Mouse (Mus musculus) kidney, postnatal 36 days (tissue): ENCODE data around the gene Tmem209.

ENCODE experiments used
- DNase-seq, 2 experiments: peaks; one replicate each; pipeline ENCODE4 v3.0.0; 2021 to 2022; ENCODE audit warnings: mixed read lengths in 2 of 2

Gene Tmem209

GRCm38 (mm10) chr6:30509265-30510239 is at the start of gene Tmem209, which contains the start of gene Ssmem1:
Gene Tmem209 (minus strand): TSS chr6:30509783.
Gene Ssmem1 (plus strand): TSS chr6:30509849.
- peak; percentile 100 for DNase-seq

DNA sequence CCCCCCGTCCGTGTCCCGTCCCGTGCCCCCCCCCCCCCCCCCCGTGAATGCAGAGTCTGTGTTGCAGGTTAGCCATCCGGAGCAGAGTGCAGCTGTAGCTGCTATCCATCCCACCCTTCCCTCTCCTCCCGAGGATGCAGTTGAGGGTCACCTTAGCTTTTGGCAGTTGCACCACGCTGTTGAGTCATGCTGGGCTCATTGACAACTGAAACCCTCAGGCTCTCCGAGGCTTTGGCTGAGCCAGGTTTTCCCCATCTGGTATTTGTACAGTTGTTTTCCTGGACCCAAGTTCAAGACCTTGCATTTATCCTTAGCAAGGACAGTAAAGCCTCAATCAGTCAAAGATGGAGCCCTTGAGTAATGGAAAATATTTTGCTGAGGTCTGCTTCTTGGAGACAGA is 46.5 kb upstream of the Tmem209 start:
- DNase-seq: peak in 1 of 2 experiments; percentile 19

DNA sequence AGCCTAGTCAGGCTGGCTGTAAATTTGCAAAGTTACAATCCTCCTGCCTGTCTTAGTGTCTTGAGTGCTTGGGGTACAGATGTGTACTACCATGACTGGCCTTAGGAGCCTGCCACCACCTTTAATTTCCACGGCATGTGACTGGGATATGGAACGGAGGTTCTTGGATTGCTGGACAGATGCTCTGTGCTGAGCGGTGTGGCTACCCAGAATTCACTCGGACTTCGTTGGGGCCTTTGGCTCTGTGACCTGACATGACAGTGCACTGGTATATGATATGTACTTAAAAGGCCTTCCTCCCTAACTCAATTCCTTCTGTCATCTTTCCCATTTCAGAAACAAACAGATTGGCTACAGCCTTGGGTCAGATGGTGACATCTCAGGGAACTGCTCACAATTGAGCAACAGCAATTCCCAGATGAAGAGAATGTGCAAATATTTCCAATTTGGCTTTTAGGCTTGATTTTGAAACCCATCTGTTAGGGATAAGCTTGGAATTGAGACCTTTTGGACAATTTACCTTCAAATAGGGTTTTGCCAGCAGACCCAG is 45.1 kb upstream of the Tmem209 start:
- DNase-seq: no peak

- DNase-seq: no peak
These were observed 44.5 kb upstream of the Tmem209 start for GRCm38 (mm10) chr6:30554092-30554491.

- DNase-seq: no peak
These were observed 43.9 kb upstream of the Tmem209 start for GRCm38 (mm10) chr6:30553381-30554010.

DNA sequence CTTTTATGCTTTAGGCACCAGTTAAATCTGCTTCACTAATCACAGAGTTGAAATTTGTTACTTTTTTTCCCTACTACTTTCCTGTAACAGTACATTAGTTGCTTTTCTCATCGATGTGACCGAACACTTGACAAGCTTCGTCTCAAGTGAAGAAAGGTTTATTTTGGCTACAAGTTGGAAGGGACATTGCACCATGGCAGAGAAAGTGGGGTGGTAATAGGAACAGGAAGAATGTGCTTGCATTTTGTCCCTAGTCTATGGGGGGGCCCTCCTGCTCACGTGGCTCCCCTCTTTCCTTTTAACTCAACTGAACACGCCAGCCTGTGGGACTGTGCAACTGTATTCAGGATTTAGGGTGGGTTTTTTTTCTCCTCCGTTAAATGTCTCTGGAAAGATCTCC is 43.0 kb upstream of the Tmem209 start:
- DNase-seq: no peak

DNA sequence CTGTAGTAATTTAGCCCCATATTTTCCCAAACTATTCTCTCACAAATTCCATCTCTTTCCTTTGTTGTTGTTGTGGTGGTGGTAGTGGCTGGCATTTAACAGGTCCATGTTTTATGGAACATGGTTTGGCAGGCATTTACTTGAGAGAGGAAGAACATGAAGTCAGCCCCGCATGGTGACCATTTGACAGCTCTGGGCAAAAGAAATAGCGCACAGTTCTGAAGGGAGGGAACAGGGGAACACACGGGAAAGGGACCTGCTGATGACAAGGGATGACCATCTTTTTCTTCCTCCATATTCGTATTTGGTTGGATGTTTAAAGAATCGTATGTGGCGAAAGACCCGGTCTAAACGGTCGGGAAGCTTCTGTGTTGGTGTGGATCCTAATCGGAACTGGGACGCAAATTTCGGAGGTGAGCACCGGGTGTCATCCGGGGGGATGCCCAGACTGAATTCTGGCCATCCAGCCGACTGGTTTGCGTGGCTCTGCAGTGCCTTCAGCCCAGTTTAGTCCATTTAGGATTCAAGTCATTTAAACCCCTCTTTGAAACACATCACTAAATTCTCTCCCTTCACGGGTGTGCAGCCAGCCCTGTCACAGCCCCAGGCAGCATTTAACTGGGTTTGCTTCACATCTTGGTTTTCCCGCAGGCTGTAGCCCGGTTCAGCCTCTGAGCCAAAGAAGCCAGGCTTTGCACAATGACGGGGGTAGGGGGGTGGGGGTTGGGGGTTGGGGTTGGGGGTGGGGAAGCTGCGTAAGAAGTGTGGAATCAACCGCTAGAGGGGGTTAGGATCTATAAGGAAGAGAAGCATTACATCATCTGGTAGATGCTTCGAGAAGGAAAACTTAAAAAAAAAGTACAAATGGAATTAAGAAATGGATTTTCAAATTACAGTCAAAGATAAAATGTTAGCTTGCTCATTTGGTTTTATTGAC is 42.3 kb upstream of the Tmem209 start:
- DNase-seq: no peak

DNA sequence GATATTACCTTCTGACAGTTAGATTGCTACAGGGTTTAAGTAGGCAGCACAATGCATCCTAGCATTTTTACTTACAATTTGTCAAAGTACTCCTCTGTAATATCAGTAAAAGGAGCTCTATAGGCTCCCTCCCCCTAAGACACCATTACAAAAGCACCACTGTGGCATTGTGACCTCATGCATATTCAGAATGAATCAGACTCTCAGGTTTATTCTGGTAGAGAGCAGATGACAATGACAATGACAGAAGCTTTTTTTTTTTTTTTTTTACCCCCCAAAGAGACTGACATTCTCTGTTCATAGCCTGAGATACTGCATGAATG is 41.6 kb upstream of the Tmem209 start:
- DNase-seq: no peak

DNA sequence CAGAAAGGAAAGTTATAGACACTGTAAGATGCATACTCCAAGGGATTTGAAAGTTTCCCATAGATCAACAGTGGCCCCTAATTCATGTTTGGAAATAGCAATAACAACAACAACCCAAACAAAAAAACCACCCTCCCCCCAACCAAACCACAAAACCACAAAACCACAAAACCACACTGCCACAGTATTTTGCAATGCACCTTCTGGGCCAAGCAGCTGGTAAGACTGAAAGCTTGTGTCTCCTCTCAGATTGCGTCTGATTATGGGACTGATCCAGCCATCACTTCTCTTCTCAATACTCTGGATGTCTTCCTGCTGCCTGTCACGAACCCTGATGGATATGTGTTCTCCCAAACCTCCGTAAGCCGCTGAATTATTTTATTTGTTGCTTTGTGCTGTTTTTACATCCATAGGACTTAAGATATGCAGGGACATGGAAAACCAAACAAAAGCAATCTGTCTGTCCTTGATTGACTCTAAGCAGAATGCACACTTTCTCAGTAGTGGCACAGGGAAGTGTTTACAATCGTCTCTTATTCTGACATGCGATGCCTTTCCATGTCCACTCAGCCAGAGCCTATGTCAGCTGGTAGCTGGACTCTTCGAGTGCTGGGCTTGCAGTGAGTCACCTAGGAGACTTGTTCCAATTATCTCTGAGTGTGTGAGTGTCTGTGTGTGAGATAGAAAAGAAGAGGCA is 41.1 kb upstream of the Tmem209 start:
- no peak for DNase-seq

DNA sequence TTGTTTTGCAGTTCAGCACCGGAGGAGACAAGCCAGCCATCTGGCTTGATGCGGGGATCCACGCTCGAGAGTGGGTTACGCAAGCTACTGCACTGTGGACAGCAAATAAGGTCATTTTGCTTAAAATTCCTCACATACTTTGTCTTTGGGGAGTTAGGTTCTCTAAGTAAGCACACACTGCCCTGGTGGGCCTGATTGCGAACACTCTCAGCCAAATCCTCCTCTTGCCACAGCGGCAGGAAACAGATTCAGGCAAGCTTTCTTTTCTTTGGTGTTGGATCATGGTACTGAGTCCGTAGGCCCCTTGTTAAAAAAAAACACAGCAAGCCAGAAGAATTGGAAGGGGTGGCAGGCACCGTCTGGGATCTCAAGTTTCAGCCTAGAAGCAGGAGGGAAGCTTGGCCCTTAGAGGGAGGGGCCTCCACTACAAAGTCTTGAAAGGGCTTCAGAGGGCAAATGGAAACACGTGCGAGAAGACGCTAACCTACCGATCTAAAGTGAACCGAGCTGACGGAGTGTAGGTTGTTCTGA is 39.7 kb upstream of the Tmem209 start:
- no peak for DNase-seq

GRCm38 (mm10) chr6:30547656-30548306 is 38.2 kb upstream of the Tmem209 start:
- no peak for DNase-seq

GRCm38 (mm10) chr6:30547274-30547645 is 37.7 kb upstream of the Tmem209 start:
- peak in 1 of 2 experiments; percentile 44 for DNase-seq

GRCm38 (mm10) chr6:30546571-30547273 is 37.1 kb upstream of the Tmem209 start:
- DNase-seq: peak in 1 of 2 experiments; percentile 24

DNA sequence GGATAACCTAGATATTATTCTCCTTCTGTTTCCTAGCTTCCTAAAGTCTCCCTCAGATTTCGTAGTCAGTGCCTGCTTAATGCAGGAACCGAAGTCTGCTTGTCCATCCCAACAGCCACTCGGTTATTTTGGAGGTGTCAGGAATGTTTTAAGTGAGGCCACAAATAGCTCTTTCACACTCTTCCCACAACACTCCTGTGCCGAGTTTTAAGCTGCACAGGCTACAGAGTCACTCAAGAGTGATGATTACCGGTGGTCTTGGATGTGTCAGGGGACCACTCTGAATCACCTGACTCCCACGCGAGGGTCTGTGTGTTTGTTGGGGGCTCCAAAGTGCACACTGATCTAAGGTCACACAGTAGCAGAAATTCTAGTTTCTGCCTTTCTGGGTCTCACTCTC is 36.1 kb upstream of the Tmem209 start:
- no peak for DNase-seq

DNA sequence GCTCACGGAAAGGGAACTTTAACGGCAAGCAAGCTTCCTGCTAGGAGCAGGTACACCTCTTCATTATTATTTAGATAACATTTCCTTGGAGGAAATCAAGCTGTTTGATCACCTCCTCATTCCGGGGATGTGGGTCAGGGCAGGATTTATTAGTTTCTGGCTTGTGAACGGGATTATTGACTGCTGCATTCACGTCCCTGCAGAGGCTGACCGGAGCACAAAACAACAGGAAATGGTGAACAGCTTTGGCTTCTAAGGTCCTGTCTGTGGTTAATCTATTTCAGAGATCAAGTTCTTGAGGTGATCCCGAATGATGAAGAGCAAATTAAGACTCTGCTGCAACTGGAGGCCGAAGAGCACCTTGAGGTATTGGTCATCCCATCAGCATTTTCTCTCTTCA is 34.3 kb upstream of the Tmem209 start:
- DNase-seq: no peak

GRCm38 (mm10) chr6:30543077-30543476 is 33.5 kb upstream of the Tmem209 start:
- no peak for DNase-seq

DNA sequence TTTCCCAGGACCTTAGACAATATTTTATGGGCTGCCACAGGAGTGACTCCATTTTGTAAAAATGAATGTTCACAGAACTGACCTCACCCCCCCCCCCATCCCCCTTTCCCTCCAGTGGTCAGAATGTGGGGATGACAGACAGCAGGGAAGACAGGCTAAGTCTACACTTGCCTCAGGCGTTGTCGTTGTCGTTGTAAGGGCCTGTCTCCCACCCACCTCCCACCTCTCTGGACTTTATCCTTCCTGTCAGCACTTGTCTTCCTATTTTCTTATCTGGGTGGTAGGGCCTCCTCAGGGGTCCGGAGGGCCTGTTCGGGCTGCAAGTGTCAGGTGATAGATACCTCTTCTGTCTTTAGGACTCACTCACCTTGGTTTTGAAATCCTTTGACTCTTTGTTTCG is 32.7 kb upstream of the Tmem209 start:
- DNase-seq: no peak

DNA sequence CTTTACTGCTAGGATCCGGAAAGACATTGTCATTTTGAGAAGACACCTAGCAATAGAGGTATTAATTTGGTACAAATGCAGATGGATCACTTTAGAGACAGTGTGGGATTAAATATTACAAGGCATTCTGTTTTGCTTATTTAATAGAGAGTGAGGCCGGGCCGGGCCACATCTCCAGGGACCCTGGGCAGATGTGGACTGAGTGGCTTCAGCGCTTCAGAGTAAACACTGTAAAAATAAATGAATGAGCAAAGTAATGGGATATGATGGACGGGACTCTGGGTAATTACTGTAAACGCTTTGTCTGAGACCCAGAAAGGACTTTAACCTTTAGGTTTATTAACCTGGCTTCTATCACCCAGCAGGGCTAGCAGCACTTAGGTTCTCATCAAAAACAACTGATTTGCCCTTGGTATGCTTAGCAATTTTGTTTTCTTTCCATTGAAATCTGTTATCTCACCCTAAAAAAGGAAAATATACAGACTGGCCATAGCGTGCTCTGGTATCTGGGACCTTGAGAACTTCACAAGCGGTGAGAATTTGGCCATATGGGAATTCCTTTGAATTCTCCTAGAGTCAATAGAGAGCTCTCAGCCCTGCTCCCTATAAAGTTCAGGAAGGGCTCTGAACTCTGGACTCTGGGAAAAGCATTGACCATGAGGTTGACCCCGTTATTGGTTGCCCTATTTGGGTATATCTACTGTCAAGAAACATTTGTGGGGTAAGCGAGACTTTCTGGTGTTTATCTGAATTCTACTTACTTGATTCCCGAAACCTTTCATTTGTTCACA is 31.6 kb upstream of the Tmem209 start, which contains the start of gene Cpa2:
Cpa2 (plus strand) TSS at position 574 of the 791 bp plus-strand sequence.
- DNase-seq: no peak

DNA sequence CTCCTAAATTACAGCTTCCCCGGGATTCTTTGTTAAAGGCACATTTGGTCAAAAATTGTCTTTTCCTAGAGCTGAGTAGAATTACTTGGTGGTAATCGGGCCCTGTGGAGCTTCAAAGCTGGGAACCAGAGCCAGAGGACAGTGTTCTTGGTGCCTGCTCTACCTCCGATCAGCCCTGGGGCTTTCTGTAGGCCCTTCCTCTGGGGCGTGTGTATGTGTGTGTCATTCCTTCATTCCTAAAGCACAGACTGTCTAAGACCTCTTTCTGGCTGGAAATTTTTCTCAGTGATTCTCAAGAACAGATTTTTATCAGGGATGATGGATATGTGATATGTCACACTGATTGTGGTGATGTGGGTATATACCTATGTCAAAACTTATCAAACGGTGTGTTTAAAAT is 29.2 kb upstream of the Tmem209 start:
- no peak for DNase-seq

- no peak for DNase-seq
These were observed 28.7 kb upstream of the Tmem209 start for GRCm38 (mm10) chr6:30538240-30538639.
